Mouse (Mus musculus) heart, embryonic 14.5 days (tissue): Measurements from ENCODE around the gene Npsr1. TPM values are rescaled to one million over a fixed set of nuclear protein-coding genes. Genes with fewer than 3 reads are reported as not detected.

Source experiments
- ATAC-seq: fragments of 200-750 bp; cut with Nextera tagmentation; 2 replicates; pipeline ENCODE4 v1.8.0; 2017; ENCODE audit warnings: low read depth, moderate TSS enrichment; ENCODE audit not compliant: insufficient number of reproducible peaks, insufficient read depth, low FRiP score
- H3K27ac ChIP-seq, 2 experiments: fragments of 200-500 bp in 1 of 2; fragments of 300-500 bp in 1 of 2; sonication (generic) in 1 of 2; replicated peaks in 1 of 2; 2 replicates each; pipeline ENCODE4 v1.5.1; 2012 to 2014; ENCODE audit warnings: low read depth in 2 of 2, low read length in 2 of 2, control low read depth in 1 of 2, mild to moderate bottlenecking in 1 of 2, mixed read lengths in 1 of 2; ENCODE audit not compliant: control insufficient read depth in 1 of 2, insufficient read depth in 1 of 2
- H3K27me3 ChIP-seq: fragments of 300-500 bp; sonication (generic); 2 replicates; pipeline ENCODE4 v1.6.1; 2014; ENCODE audit warnings: mild to moderate bottlenecking, low read length, control low read depth; ENCODE audit not compliant: control insufficient read depth, insufficient read depth
- H3K36me3 ChIP-seq: fragments of 300-500 bp; sonication (generic); 2 replicates; pipeline ENCODE4 v1.6.1; 2014; ENCODE audit warnings: mild to moderate bottlenecking, control low read depth, low read length, mixed read lengths; ENCODE audit not compliant: control insufficient read depth, insufficient read depth
- H3K4me1 ChIP-seq, 2 experiments: fragments of 200-500 bp in 1 of 2; fragments of 300-500 bp in 1 of 2; sonication (generic) in 1 of 2; 2 replicates each; pipeline ENCODE4 v1.6.1; 2012 to 2014; ENCODE audit warnings: low read length in 2 of 2, control low read depth in 1 of 2, mixed read lengths in 1 of 2; ENCODE audit not compliant: control insufficient read depth in 2 of 2, insufficient read depth in 2 of 2
- H3K4me2 ChIP-seq: fragments of 300-500 bp; sonication (generic); 2 replicates; pipeline ENCODE4 v1.6.1; 2014; ENCODE audit warnings: mild to moderate bottlenecking, low read length
- H3K4me3 ChIP-seq, 2 experiments: fragments of 200-500 bp in 1 of 2; fragments of 300-500 bp in 1 of 2; sonication (generic) in 1 of 2; 2 replicates each; pipeline ENCODE4 v1.5.1; 2012 to 2014; ENCODE audit warnings: low read length in 2 of 2, mild to moderate bottlenecking in 2 of 2, control low read depth in 1 of 2, low read depth in 1 of 2, moderate library complexity in 1 of 2; ENCODE audit not compliant: control insufficient read depth in 1 of 2, insufficient read depth in 1 of 2
- H3K9ac ChIP-seq: fragments of 300-500 bp; sonication (generic); 2 replicates; pipeline ENCODE4 v1.6.1; 2014; ENCODE audit warnings: mild to moderate bottlenecking, low read length
- H3K9me3 ChIP-seq: fragments of 300-500 bp; sonication (generic); 2 replicates; pipeline ENCODE4 v1.6.1; 2016; ENCODE audit warnings: low read length, control low read depth; ENCODE audit not compliant: control insufficient read depth
- WGBS: fragments of 180-500 bp; shearing (Covaris S2); extraction: QIAGEN DNeasy Blood & Tissue Kit; methylation state at CpG from one replicate; pipeline ENCODE4 v1.1.7; 2014; 5-methylcytosine and 5-hydroxymethylcytosine counted together
- polyA plus RNA-seq: library from polyadenylated mRNA; unstranded; fragments of >200 nt; fragmentation: Nextera tagmentation; extraction: Ambion mirVana; gene quantifications from 2 replicates; pipeline ENCODE4 v1.2.1, GENCODE M21; 2014

The Npsr1 gene
- polyA plus RNA-seq, 1 experiment from 2014 or later, result not detected

- ATAC-seq, result no peak
- H3K27ac ChIP-seq, result no peak overlapping the region
- no peaks in the 10 kb centered on the region for H3K27me3 ChIP-seq
- no peak overlapping the region for H3K4me3 ChIP-seq
- H3K36me3 ChIP-seq, result no peaks in the 10 kb centered on the region
- H3K9ac ChIP-seq, result no peak overlapping the region
- no peaks in the 10 kb centered on the region for H3K4me1 ChIP-seq
- whole genome bisulfite sequencing, result 84% methylated on average over 5 of the region's 5 CpGs
- no peak overlapping the region for H3K4me2 ChIP-seq
- no peaks in the 10 kb centered on the region for H3K9me3 ChIP-seq
These were observed 186.7 kb downstream of the Npsr1 start for GRCm38 (mm10) chr9:24284239-24285084.

DNA sequence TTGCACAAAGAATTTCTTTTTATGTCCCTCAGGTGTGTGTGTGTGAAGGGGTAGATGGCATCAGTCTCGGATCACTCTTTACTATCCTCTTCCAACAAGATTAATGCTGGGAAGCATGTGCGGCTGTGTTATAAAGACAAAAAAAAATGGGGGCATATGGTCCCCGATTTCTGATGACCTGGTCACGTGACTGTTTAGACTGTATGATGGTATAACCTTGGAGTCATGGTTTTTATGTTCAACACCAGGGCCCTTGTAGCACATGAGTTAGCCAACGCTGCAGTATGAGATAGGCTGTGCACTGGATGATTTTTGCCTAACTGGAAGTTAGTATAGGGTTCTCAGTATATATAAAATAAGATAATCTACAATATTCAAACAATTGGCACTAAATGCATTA lies 187.6 kb downstream of the Npsr1 start:
- Histone ChIP-seq H3K36me3 (no peaks in the 10 kb centered on the region), H3K4me3 (no peak overlapping the region), H3K27me3 (no peaks in the 10 kb centered on the region), H3K4me2 (no peak overlapping the region), H3K9ac (no peak overlapping the region), H3K27ac (no peak overlapping the region), H3K4me1 (no peaks in the 10 kb centered on the region), H3K9me3 (no peaks in the 10 kb centered on the region)
- ATAC-seq, result no peak
- 92% methylated on average over 5 of the region's 5 CpGs for WGBS

DNA sequence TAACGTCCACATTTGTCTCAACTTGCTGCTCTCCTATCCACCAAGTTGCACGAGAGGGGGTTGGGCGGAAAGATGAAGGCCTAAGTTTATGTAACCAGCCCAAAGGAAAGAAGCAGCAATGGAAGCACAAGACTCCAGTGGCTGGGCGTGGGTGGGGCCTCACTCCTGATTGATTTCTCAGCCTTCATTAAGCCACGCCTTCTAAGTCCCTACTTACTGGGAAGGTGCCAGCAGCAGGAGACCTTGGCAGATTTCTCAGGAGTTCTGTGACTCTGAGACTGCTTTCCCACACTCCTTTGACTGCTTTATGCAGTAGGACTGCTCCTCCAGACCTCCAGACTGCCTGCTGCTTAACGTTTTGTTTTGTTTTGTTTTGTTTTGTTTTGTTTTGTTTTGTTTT lies 193.6 kb downstream of the Npsr1 start:
- H3K4me3 ChIP-seq, result no peak overlapping the region
- WGBS, result 37% methylated on average over 6 of the region's 6 CpGs
- no peak for ATAC-seq

GRCm38 (mm10) chr9:24293252-24293959 lies 195.6 kb downstream of the Npsr1 start:
- no peaks in the 10 kb centered on the region for H3K9me3 ChIP-seq
- no peaks in the 10 kb centered on the region for H3K27me3 ChIP-seq
- no peaks in the 10 kb centered on the region for H3K36me3 ChIP-seq
- WGBS, result 71% methylated on average over 12 of the region's 12 CpGs
- ATAC-seq, result no peak
- no peak overlapping the region for H3K4me3 ChIP-seq
- H3K9ac ChIP-seq, result no peak overlapping the region
- H3K4me1 ChIP-seq, result peaks cover 2 to 4% of the 10 kb centered on the region in 2 experiments; a peak in 3 of 4 replicates
- no peak overlapping the region for H3K4me2 ChIP-seq
- no peak overlapping the region for H3K27ac ChIP-seq

More for the DNA sequence above, 193.6 kb downstream of the Npsr1 start:
- H3K4me1 ChIP-seq, result peaks cover 2 to 4% of the 10 kb centered on the region in 2 experiments; a peak in 3 of 4 replicates
- H3K9ac ChIP-seq, result no peak overlapping the region
- no peaks in the 10 kb centered on the region for H3K27me3 ChIP-seq
- H3K27ac ChIP-seq, result no peak overlapping the region
- no peaks in the 10 kb centered on the region for H3K36me3 ChIP-seq
- H3K9me3 ChIP-seq, result no peaks in the 10 kb centered on the region
- H3K4me2 ChIP-seq, result no peak overlapping the region

GRCm38 (mm10) chr9:24302906-24303305 lies 205.1 kb downstream of the Npsr1 start:
- H3K4me3 ChIP-seq, result no peak overlapping the region
- no peak overlapping the region for H3K27ac ChIP-seq
- WGBS, result 83% methylated on average over 6 of the region's 6 CpGs
- H3K4me2 ChIP-seq, result no peak overlapping the region
- H3K9ac ChIP-seq, result no peak overlapping the region
- ATAC-seq, result no peak
- H3K27me3 ChIP-seq, result no peaks in the 10 kb centered on the region
- no peaks in the 10 kb centered on the region for H3K9me3 ChIP-seq
- H3K4me1 ChIP-seq, result no peaks in the 10 kb centered on the region
- no peaks in the 10 kb centered on the region for H3K36me3 ChIP-seq

- H3K27me3 ChIP-seq, result no peaks in the 10 kb centered on the region
- no peak overlapping the region for H3K4me2 ChIP-seq
- no peaks in the 10 kb centered on the region for H3K9me3 ChIP-seq
- no peak for ATAC-seq
- 46% methylated on average over 5 of the region's 5 CpGs for WGBS
- H3K27ac ChIP-seq, result no peak overlapping the region
- no peak overlapping the region for H3K4me3 ChIP-seq
- no peak overlapping the region for H3K9ac ChIP-seq
- H3K36me3 ChIP-seq, result no peaks in the 10 kb centered on the region
- no peaks in the 10 kb centered on the region for H3K4me1 ChIP-seq
These were observed 209.2 kb downstream of the Npsr1 start for GRCm38 (mm10) chr9:24306990-24307389.

DNA sequence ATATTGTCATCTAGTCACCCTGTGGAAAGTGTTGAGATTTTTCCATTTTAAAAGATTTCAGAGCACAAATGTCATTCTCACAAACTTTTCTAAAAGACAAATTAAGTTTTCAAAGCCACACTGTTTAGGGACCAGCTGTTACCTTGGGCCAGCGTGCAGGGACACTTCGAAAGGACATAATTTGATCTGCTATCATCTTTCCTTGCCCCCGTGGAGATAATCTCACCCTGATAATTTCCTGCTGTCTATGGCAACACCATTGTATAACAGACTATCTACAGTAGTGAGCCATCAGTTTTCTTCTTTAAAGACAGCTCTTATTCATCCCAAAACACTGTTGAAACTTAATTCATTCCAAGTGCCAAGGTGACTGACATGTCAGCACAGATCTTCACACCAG lies 209.6 kb downstream of the Npsr1 start:
- Histone ChIP-seq H3K4me2 (no peak overlapping the region), H3K27ac (no peak overlapping the region), H3K27me3 (no peaks in the 10 kb centered on the region), H3K4me3 (no peak overlapping the region), H3K4me1 (no peaks in the 10 kb centered on the region), H3K36me3 (no peaks in the 10 kb centered on the region), H3K9me3 (no peaks in the 10 kb centered on the region), H3K9ac (no peak overlapping the region)
- 54% methylated on average over 3 of the region's 3 CpGs for WGBS
- no peak for ATAC-seq
